Mouse (Mus musculus) lung, postnatal 4 days (tissue): ENCODE measurements around the gene Cdyl2.

Experiments
- DNase-seq, 2 experiments: peaks; one replicate each; pipeline ENCODE4 v3.0.0; 2021

Cdyl2 gene

DNA sequence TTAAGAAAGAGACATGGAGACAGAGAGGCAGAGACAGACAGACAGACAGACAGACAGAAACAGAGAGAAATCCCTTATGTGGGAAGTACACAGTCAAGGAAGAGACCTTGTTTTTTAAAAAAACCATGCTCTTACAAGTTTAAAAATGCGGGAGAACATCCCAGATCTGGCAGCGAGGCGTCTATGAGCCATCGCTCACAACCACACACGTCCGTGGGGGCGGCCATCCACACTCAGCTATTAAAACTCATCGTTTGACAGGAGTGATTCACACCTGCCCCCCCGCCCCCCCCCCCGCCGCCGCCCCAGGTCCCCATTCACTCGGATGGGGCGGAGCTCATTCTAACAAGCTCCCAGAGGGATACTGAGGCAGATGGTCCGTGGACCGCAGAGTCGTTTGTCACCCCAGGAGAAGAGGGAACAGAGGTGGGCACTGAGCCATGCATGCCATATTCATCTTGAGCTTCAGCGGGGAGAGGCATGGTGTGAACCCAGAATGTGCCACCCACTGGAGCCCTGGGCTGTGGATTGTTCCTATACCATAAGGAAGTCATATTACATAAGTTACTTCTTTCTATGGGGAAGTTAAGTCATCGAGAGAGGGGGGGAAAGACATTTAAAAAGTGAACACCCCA is 113.0 kb downstream of the Cdyl2 start:
- no peak for DNase-seq

DNA sequence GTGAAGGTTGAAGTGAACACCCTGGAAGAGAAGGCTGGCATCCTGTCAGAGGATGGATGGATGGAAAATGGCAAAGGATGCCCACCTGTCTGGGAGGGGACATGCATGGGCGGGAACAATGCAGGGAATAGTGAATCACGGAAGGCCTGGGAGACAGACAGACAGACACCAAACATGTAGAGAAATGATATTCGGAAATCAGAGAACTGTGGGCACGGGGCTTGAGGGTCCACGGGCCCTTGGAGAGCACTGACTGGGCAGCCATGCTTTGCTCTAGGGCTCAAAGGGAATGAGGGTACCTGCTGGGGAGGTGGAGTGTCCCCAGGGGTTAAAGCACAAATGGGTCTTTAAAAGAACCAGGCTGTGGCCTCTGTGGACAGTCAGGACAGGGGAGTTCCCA is 113.6 kb downstream of the Cdyl2 start:
- DNase-seq: no peak

DNA sequence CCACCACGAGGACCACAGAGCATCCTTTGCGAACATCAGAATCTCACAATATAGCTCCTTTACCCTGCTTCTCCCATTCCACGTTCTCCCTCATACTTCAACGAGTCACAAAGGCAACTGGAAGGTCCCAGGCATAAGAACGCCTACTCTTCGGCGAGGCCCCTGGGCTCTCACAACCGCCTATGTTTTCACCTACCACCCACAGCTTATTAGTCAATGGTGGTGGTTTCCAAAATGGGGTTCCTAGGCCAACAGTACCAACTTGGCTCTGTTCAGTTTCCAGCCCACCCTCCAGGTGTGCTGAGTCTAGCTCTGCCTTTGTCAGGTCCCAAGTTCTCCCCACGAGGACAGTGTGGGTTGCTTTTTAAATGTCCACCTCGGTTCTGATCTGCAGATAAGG is 114.0 kb downstream of the Cdyl2 start:
- no peak for DNase-seq

DNA sequence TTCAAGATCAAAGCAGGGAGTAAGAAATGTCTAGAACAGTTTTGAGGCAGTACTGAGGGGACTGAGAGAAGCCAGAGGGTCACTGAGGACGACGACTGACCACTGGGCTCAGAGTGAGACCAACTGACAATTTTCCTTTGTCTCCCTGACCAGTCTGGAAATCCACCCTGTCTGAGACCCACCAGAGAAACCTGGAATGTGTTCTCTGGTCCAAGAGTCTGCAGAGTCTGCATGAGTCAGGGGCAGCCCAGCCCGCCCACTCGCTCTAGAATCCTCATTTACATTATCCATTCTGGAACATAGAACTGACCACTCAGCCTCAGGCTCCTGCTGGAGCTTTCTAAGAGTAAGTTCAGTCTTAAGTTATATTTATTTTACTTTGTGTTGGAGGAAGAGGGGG is 114.9 kb downstream of the Cdyl2 start:
- DNase-seq: no peak

DNA sequence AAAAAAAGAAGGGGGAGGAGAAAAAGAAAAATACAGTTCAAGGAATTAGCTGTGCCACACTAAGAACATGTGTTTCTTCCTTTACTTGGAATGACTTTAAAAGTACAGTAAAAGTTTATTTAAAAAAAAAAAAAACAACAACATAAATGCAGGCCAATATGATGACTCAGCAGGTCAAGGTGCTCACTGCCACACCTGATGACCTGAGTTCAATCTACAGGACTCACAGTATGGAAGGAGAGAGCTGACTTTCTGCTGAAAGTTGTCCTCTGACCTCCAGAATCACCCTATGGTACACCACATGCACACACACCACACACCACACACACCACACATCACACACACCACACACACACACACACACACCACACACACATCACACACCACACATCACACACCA is 116.4 kb downstream of the Cdyl2 start:
- DNase-seq: no peak

DNA sequence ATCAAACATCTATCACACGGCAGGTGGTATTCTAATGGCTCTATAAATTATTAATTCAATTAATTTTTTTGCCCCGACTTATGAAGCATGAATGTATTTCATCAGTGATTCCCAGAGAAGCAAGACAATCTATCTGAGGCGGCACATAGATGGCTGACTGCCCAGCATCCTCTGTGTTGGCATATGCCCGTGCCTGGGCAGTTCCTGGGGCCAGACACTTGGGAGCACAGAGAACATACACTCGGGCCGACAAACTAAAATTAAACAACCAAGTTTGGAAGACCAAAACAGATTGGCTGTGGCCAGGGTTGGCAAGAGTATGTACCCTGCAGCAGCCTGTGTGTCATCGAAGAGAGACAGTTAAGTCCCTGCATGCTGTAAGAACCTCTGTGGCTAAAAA is 117.9 kb downstream of the Cdyl2 start:
- DNase-seq: no peak

DNA sequence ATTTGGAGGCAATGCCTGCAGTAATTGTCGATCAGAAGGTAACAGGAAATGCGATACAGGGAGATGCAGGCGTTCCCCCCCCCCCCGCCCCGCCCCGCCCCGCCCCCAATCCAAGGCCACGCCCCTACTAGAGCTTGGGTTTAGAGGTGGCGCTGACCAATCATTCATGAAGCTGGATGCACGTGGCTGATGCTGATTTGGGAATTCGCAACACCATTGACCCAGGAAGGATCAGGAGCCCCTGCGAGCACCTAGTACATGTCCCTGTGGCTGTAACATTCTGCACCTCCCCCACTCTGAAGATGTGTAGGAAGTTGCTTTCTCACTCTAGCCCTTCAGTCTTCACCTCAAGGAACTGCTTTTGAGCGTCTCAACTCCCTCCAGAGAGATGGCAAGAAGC is 126.6 kb downstream of the Cdyl2 start:
- DNase-seq: no peak

DNA sequence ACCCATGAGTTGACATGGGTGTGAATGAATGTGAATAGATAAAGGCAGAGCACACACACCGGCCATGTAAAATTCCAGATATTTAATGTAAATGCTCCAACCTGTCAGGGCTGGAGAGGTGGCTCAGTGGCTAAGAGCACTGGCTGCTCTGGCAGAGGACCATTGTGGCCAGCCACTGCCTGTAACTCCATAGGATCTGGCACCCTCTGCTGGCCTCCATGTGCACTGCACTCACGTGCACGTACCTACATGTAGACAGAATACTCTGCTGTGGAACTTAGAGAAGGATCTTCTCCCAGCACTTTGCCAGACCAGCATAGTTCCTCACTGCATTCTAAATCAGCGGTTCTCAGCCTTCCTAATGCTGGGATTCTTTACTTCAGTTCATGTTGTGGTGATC is 130.0 kb downstream of the Cdyl2 start:
- DNase-seq: no peak

DNA sequence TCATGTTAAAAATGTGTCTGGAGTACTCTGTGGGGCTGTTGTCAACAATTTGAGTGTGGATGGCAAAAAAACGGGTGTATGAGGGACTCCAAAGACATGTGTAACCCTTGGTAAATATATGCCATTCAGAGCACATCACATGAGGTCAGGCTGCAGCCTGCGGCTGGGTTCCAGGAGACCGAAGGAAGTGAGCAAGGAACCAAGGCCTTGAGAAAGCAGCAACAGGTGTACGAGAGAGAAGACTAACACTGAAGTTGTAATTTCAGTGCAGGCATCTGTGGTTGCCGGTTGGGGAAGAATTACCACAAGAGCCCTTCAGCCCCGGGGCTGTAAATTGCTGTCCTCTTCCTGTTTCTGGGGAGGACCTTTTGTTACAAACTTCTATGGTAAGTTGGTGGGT is 133.1 kb downstream of the Cdyl2 start:
- no peak for DNase-seq

DNA sequence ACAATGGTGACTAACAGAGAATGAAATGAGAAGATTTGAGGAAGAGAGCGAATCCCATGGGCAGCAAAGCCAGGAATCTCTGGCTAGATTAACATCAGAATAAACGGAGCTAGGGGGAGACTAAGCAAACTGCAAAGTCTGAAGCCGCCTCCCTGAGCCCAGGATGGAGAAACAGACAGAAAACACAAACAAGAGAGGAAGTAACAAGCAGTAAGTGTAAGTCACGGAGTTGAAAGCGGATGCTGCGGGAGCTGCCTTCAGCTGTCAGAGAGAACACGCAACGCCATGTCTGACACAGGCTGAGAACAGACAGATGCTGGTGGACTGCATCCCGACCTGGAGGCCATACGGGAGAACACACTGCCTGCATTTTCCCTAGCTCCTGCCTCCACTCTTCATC is 141.6 kb downstream of the Cdyl2 start:
- DNase-seq: no peak

DNA sequence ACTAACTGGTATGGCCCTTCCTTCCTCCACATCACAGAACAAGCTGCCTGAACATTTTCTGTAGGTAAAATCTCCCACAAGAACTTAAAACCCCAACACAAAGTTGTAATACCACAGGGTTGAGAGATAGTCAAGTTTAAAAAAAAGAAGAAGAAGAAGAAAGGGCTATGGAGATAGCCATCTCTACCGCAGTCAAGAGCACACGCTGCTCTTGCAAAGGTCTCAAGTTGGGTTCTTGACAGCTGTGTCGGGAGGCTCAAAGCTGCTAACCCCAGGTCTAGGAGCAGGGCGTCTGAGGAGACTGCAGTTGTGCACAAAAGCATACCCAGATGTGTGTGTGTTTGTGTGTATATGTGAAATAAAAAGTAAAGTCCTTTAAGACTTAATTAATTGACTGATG is 142.2 kb downstream of the Cdyl2 start:
- DNase-seq: no peak

DNA sequence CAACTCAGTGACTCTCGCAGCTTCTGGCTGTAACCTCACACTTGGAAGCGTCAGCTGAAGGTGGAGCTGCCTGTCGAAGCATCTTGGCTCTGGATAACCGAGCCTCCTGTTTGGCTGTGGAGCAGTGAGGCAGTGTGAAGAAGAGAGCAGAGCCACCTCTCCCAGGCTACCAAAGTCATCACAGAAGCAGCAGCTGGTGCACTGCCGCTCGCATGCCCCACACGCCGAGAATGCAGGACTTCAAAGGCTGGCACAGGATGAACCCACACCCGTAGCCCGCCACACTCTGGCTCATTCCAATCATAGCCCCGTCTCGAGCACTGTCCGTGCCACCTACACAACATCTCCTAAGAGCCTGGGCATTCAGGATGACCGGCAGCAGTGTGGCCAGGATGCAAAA is 142.7 kb downstream of the Cdyl2 start:
- DNase-seq: no peak

DNA sequence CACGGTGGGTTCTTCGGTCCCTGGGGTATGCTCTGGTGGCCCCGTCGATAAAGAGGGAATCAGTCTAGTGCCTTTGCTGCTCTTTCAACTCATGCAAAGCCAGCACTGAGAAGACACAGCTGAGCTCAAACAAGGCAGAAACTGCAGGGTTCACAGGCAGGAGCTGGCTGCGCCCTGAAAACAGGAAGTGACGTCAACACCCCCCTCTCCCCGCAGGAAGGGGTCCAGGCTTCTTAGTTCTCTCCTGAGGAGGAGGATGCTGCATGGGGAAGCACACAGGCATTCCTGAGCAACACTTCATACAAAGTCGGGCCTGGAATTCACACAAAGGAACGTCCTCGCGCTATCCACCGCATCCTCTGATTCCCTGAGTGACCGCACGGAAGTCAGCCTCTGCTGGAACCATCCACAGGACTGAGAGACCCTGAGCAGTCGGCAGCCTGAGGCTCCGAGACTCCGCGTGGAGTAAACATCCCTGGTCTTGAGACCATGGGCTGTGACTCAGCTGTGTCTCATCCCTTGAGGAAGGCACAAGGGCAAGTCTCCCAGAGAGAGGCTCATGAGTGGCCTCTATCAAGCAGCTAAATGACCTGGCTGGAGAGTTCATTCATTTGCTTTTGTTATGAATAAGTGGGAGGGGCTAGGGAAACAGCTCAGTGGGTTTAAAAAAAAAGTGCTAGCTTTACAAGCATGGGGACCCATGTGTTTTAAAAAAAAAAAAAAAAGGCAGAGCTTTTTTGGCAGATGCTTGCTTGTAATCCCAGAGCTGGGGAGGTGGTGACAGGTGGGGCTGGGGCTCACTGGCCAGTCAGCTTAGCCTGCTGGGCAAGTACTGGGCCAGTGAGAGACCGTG is 144.9 kb downstream of the Cdyl2 start:
- DNase-seq: peak in 1 of 2 experiments; percentile 12

DNA sequence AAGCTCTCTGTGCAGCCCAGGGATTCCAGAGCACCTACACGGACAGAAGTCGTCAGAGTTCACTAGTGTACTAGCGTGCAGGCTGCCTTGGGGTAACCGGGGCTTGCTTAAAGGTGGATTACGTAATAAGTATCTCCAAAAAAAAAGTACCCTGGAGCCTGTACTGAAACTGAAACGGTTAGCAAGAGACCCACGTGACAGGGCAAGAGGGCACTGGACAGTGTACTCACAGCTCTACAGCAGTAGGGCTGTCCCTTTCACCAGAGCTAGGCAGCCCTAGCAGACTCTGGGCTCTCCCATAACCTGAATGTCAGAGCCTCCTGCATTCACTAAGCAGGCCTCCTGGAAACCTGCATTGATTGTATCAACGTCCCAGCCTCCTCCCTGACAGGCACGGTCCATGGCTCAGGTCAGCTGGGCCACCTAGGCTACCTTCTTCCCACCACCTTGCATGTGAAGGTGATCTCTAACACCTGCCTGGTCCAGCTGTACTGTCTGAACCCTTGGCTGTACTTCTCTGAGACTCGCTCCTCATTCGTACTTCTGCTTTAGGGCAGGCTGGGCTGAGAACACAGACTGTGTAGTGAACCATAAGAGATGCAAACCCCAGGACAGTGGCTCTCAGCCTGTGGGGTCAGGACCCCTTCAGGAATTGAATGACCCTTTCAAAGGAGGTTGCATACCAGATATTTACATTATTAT is 151.3 kb downstream of the Cdyl2 start:
- peak in 1 of 2 experiments; percentile 9 for DNase-seq

DNA sequence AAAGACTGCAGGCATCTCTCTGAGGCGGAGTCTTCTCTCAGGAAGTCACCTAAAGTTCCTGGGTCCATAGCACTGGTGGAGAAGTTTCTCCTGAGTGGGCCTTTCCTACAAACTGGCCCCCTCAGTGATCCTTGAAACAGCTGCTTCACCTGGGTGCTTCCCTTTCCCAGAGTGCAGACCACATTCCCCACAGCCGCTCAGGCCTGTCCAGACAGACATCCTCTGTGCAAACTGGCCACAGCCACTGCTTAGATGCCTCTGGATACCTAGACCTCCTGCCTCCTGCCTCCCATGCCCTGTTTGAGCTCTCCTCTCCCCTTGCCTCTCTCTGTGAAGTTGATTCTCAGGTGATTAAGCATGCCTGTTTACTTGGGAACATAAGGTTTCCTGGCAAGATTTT is 156.1 kb downstream of the Cdyl2 start:
- DNase-seq: no peak

DNA sequence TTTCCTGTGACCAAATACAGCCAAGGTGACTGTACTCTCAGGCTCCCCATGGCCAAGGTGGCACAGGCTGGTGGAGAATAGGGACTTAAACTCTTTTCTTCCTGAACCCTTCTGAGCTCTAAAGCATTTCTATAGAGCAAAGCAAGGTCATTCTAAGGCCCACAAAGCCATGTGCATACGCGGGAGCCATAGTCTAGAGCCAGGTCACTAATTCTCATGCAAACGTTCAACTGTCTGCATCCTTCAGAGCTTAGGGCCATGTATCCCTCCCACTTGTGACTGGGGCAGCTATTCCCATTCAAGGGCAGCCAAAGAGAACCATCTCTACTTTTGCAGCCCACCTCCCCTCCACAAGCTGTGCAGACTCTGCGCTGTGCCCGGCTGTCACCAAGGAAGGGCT is 159.7 kb downstream of the Cdyl2 start:
- no peak for DNase-seq

DNA sequence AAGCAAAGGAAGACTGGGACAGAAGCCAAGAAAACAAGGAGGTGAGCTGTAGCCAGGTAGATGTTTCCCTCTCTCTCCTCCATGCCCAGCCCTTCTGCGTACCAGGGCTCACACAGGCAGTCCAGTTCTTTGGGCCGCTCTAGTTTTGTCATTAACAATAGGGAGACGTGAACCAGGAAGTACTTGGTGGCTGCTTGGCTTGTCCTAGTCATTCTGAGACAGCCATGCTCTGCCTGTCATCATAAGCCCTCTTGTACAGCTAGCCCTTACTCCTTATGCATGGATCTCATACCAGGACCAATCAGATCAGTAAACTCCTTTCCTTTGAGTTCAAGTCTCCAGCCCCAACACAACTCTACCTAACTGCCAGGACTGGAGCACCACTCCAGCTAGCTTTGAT is 180.0 kb downstream of the Cdyl2 start:
- no peak for DNase-seq

DNA sequence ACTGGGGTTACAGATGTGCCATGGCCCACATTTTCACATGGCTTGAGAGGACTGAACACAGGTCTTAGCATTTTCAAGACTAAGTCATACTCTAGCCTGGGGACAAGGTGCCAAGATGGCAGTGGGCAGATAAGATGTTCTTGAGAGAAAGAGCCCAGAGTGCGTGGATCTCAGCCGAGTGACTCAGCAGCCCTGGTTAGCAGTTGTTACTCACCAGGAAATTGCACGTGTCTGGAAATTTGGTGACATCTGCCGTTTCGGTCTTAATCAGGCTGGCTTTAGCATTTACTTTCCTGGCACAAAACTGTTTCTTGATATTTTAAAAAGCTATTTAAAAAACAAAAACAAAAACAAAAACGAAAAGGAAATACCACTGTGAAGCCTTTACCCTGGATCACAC is 180.5 kb downstream of the Cdyl2 start:
- DNase-seq: no peak

DNA sequence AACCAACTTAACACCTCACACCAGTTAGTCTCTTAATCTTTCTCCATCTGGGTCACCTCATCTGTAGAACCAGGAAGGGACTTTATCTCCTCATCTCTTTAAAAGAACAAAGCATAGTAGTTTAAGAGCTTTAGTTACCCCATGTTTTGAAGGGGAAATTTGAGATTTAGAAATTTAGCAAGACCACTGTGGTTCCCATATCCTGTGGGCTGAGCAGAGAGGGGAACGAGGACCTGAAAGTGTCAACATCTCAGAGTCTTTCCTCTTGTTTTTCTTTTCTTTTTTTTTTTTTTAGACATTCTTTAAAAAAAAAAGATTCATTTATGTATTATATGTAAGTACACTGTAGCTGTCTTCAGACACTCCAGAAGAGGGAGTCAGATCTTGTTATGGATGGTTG is 189.4 kb downstream of the Cdyl2 start:
- no peak for DNase-seq

DNA sequence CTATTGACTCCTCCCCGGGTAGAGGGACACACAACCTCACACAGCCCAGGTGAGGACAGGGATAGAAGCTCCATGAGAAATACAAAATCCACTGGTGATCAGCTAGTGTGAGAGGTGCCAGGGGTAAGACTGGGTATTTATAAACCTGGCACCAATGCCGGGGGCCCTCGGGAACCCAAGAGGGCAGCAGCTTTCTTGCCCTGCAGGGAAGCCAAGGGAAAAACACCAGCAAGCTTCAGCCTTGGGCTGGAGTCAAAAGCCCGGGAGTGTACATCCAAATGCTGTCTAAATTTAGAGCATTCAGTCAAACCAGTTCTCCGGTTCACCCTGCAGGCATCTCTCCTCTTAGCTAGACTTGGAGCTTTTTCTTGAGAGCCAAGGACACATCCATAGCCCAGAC is 189.9 kb downstream of the Cdyl2 start:
- DNase-seq: no peak

DNA sequence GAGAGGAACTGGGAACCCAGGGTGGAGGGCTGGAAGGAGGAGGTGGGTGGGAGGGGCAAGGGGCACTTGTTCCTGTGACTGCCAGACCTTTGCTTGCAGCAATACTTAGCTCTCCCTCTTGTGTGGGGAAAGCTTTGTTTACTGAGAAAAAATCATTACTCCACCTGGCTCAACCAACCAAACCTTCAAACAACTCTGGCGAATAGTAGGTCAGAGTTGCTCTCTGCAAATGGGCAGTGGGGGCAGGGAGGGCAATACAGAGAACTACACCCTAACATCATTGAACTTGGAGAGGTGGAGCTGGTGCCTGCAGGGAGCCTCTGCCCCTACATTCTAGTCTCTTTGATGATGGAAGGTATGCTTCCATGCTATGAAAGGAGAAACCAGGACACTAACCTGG is 192.7 kb downstream of the Cdyl2 start:
- no peak for DNase-seq

DNA sequence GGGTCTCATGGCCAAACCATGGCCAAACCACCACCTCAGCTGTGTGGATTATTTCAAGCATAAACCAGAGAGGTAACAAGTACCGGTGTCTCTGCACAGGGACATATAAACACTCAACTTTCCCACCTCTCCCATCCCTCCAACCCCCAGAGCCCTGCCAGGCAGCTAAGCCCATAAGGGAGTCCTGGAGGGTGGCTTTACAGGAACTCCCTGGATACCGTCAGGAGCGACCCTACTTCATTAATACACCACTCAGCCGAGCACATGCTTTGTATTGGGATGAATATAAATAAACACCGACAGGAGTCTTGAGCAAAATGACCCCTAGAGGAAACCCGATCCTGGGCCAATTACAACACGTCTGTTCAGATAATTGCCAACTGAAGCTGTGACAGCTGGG is 194.0 kb downstream of the Cdyl2 start:
- DNase-seq: no peak

DNA sequence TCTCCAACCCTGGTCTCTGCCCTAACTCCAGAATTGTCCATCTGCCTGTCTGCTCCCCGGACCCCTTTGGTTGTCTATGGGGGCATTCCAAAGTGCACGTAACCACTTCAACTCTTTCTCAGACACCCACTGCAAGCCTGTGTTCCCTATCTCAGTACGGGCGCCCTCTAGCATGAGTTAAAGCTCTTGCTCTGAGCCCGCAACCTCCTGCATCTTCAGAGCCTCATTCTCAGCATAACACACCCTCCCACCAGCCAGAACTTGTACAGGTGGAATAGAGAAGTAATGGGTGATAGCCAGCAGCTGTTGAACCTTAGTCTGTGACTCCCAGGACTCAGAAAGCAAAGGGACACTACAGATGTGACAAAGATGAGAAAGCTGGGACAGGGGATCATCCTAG is 196.0 kb downstream of the Cdyl2 start:
- DNase-seq: no peak

DNA sequence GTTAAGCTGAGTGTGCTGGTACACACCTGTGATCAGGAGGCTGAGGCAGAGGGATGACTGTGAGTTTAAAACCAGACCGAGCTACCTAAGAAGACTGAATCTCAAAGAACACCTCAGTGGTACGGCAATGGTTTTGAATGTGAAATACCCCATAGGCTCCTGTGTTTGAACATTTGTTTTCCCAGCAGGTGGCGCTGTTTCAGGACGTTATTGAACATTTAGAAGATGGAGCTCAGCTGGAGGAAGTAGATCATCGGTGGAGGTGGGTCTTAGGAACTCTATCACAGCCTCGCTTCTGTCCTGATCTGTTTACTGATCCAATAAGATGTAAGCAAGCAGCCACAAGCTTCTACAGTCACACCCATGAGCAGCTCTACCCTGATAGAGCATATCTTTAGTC is 199.7 kb downstream of the Cdyl2 start:
- DNase-seq: no peak
